Mouse (Mus musculus) testis, adult 2 months (tissue): ENCODE measurements around the gene Shc1.

Source experiments
- CTCF ChIP-seq: fragments of 200-500 bp; IDR thresholded peaks from 2 replicates; pipeline ENCODE4 v1.5.1; 2012; ENCODE audit warnings: low read depth, mild to moderate bottlenecking, inconsistent platforms, low read length, moderate library complexity; ENCODE audit not compliant: control insufficient read depth, insufficient read depth, insufficient replicate concordance
- POLR2A ChIP-seq: fragments of 200-500 bp; IDR thresholded peaks from 2 replicates; pipeline ENCODE4 v1.6.1; 2012; ENCODE audit warnings: low read depth, mild to moderate bottlenecking, inconsistent platforms, low read length, moderate library complexity; ENCODE audit not compliant: control insufficient read depth

- no peak for TF ChIP-seq CTCF
- TF ChIP-seq POLR2A, result no peak
Measured at GRCm38 (mm10) chr3:89377831-89378230, 40.4 kb upstream of the Shc1 start.
